Mouse (Mus musculus) heart, postnatal 4 days (tissue): ENCODE measurements around the gene Sept8. TPM values are rescaled to one million over a fixed set of nuclear protein-coding genes. Genes with fewer than 3 reads are reported as not detected.

ENCODE experiments used
- DNase-seq: peaks from one replicate; pipeline ENCODE4 v3.0.0; 2021
- total RNA-seq, 2 experiments: library from RNA; stranded (reverse); gene quantifications; 2 replicates each; pipeline ENCODE4 v1.2.3; 2021

Sept8 gene
- total RNA-seq, 2 experiments from 2014 or later: 62.9 to 65.0 TPM

GRCm38 (mm10) chr11:53496946-53497345 is 22.1 kb upstream of the Sept8 start:
- no peak for DNase-seq

GRCm38 (mm10) chr11:53500569-53500968 is 18.5 kb upstream of the Sept8 start:
- no peak for DNase-seq

- no peak for DNase-seq
These were observed 16.9 kb upstream of the Sept8 start for GRCm38 (mm10) chr11:53502039-53502765.

GRCm38 (mm10) chr11:53503738-53504137 is 15.3 kb upstream of the Sept8 start:
- DNase-seq: no peak

GRCm38 (mm10) chr11:53504376-53504775 is 14.7 kb upstream of the Sept8 start:
- DNase-seq: no peak

- no peak for DNase-seq
These were observed 13.9 kb upstream of the Sept8 start for GRCm38 (mm10) chr11:53505026-53505663.

- DNase-seq: peak; percentile 42
These were observed 11.8 kb upstream of the Sept8 start for GRCm38 (mm10) chr11:53507098-53507805.

- DNase-seq: peak; percentile 72
These were observed 10.9 kb upstream of the Sept8 start for GRCm38 (mm10) chr11:53508152-53508551.

- no peak for DNase-seq
These were observed 10.5 kb upstream of the Sept8 start for GRCm38 (mm10) chr11:53508591-53508990.

- no peak for DNase-seq
These were observed 8.7 kb upstream of the Sept8 start for GRCm38 (mm10) chr11:53510351-53510750.

- DNase-seq: no peak
These were observed 2.1 kb upstream of the Sept8 start for GRCm38 (mm10) chr11:53516775-53517627.

- DNase-seq: no peak
These were observed 298 bp upstream of the Sept8 start for GRCm38 (mm10) chr11:53518759-53519158.

- peak; percentile 72 for DNase-seq
These were observed 1.3 kb downstream of the Sept8 start for GRCm38 (mm10) chr11:53520122-53520978.

- no peak for DNase-seq
These were observed 2.2 kb downstream of the Sept8 start for GRCm38 (mm10) chr11:53521120-53521820.

- peak; percentile 37 for DNase-seq
These were observed 2.7 kb downstream of the Sept8 start for GRCm38 (mm10) chr11:53521821-53522131.

- no peak for DNase-seq
These were observed 3.3 kb downstream of the Sept8 start for GRCm38 (mm10) chr11:53522362-53522761.

GRCm38 (mm10) chr11:53522930-53523329 is 3.9 kb downstream of the Sept8 start:
- DNase-seq: no peak

- no peak for DNase-seq
These were observed 4.7 kb downstream of the Sept8 start for GRCm38 (mm10) chr11:53523545-53524405.

GRCm38 (mm10) chr11:53524905-53525304 is 5.8 kb downstream of the Sept8 start:
- peak; percentile 40 for DNase-seq

- peak; percentile 35 for DNase-seq
These were observed 6.4 kb downstream of the Sept8 start for GRCm38 (mm10) chr11:53525461-53525860.
